Mouse (Mus musculus) brain, embryonic 14.5 days (tissue): ENCODE measurements around the gene Sergef. TPM values are rescaled to one million over a fixed set of nuclear protein-coding genes. Genes with fewer than 3 reads are reported as not detected.

ENCODE experiments used
- DNase-seq: peaks from one replicate; pipeline ENCODE4 v3.0.0-alpha.2; 2011; ENCODE audit warnings: low read depth
- CTCF ChIP-seq: fragments of 200-500 bp; IDR thresholded peaks from 2 replicates; pipeline ENCODE4 v1.5.1; 2012; ENCODE audit warnings: inconsistent platforms, mild to moderate bottlenecking, moderate library complexity, borderline replicate concordance; ENCODE audit not compliant: insufficient read depth, insufficient read length; ENCODE audit errors: extremely low read depth
- POLR2A ChIP-seq: fragments of 200-500 bp; IDR thresholded peaks from 2 replicates; pipeline ENCODE4 v1.6.1; 2012; ENCODE audit warnings: mild to moderate bottlenecking, inconsistent platforms, borderline replicate concordance; ENCODE audit not compliant: poor library complexity, insufficient read depth, insufficient read length, severe bottlenecking; ENCODE audit errors: extremely low read depth
- polyA plus RNA-seq: library from polyadenylated mRNA; depleted of rRNA; stranded (reverse); fragments of >200 nt; gene quantifications from 2 replicates; pipeline ENCODE4 v1.2.3, GENCODE M21; 2012

The Sergef gene
- polyA plus RNA-seq, 1 experiment: 32.8 TPM

DNA sequence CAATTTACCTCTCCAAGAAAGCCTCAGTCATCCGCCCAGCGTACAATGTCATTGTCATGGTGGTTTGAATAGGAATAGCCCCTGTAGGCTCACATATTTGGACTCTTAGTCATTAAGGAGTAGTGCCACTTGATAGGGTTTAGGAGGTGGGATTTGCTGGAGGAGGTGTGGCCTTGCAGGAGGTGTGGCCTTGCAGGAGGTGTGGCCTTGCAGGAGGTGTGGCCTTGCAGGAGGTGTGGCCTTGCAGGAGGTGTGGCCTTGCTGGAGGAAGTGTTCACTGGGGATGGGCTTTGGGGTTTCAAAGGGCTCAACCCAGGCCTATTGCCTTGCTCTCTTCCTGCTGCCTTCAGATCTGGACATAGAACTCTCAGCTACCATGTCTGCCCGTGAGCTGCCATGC is 162.2 kb downstream of the Sergef start:
- no peak for TF ChIP-seq CTCF
- TF ChIP-seq POLR2A: no peak
- DNase-seq: no peak

DNA sequence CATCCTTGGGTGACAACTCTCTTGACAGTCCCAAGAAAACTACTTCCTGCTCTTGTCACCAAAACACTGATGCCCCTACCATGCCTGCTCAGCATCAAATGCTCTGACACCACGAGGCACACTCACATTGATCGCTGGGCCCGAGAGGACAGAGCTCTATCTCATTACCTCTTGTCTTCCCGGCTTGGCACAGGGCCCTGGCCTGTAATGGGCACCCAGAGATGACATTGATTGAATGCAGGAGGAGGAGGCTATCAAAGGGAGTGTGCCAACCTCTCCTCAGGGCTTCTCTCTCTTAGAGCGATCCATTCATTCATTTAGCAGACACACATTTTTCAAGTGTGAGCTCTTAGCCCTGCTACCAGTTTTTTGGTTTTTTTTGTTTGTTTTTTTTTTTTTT is 164.1 kb downstream of the Sergef start:
- DNase-seq: peak; percentile 63
- no peak for TF ChIP-seq CTCF
- TF ChIP-seq POLR2A: no peak

DNA sequence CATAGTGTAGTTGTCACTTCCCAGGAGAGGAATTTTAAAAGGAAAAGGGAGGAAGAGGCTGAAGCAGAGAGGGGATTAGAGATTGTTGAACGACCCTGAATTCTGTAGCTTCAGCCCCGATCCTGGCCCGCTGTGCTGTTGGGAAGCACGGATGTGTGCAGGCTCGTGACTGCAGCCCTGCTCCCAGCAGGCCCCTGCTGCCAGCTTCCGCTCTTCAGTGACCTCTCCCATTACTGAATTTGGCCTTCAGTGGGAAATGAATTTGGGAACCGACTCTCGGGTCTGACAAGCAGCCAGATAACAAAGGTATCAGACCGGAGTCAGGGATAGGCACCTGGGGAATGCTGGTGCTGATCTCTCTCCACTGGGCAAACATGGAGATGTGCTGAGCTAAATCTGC is 166.5 kb downstream of the Sergef start:
- no peak for DNase-seq

DNA sequence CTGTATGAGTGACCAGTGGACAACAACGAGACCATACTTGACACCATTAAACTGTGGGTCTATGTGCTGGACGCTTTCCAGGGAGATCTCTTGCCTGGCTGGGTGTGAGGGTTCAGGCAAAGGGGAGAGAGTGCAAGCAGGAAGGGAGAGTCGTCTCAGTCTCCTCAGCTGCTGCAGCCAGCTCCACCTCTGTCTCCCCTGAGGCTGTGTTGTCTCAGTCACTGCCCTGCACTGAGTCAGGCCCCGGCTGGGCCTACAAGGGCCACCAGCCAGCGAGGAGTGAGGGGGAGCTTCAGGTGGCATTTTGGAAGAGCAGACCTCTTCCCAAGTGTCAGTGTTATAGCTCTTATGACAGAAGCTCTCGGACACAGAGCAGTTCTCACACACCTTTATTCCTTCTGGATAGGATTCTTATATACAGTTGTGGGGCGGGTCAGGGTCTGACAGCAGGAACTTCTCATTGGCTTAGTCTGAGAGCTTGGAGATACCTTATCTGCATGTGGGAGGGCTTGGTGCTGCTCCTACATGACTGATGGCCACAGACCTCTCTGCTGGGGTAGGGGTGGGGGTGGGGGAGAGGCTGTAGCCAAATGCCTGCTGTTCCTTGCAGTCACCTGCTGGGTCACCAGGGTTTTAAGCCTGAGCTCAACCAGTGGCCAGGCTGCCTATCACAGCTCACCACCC is 168.4 kb downstream of the Sergef start:
- DNase-seq: no peak
- no peak for TF ChIP-seq CTCF
- no peak for TF ChIP-seq POLR2A

More for the DNA sequence above, 166.5 kb downstream of the Sergef start:
- TF ChIP-seq CTCF: no peak
- no peak for TF ChIP-seq POLR2A

DNA sequence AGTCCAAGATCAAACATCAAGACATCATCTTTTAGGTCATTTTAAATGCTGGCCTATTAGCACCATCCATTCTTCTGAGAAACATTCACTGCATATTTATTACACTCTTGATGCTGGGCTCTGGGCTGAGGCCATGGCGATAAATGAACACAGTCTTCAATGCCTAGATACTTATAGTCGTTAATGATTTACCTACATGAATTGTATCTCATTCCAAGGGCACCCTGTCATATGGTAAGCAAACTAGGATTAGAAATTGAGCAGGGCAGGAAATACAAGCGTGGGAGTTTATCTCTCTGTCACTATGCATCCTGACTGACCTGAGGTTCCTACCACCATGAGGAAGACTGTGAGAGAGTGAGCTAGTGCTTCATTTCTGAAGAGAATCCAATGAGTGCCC is 170.1 kb downstream of the Sergef start:
- TF ChIP-seq POLR2A: no peak
- TF ChIP-seq CTCF: no peak
- no peak for DNase-seq

DNA sequence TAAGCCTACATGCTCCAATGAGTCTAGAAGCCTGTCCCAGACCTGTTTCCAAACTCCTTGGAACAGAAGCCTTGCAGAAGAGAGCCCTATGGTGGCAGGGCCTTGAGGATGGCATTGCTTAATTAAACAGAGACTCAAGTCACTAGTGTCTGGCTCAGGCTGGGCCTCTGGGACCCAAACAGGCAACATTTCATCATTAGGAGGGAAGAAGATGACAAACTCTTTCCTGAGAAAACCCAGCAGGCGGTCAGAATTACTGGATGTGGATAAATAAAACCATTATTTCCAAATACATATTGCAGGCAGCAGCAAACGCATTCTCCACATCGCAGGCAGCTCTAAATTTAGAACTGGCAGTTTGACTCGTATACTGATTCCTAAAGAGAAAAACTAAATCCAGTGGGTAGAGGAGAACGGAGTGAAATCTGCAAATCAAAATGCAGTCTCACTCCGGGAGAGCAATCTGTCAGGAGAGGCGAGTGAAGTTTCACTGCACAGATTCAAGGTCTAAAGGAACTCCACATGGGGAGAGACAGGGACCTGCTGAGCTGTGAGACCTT is 173.1 kb downstream of the Sergef start:
- no peak for DNase-seq
- TF ChIP-seq CTCF: no peak
- no peak for TF ChIP-seq POLR2A

DNA sequence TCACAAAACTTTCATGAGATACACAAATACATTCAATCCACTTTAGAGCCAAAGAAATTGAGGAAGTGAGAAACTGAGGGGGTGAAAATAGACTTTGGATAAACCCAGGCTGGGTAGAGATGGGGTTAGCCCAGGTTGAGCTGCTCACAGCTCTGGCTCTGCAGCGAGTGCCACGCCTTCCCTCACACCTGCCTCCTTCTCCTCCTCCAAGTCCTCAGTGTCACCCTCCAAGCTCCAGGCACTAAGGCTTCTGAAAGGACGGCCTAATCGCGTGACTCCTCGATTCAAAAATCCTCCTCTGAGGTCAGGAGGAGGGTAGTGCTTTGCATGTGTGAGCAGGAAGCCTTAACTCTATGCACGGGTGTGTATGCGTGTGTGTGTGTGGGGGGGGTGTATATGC is 176.5 kb downstream of the Sergef start:
- DNase-seq: no peak
- TF ChIP-seq POLR2A (no peak), CTCF (no peak)

DNA sequence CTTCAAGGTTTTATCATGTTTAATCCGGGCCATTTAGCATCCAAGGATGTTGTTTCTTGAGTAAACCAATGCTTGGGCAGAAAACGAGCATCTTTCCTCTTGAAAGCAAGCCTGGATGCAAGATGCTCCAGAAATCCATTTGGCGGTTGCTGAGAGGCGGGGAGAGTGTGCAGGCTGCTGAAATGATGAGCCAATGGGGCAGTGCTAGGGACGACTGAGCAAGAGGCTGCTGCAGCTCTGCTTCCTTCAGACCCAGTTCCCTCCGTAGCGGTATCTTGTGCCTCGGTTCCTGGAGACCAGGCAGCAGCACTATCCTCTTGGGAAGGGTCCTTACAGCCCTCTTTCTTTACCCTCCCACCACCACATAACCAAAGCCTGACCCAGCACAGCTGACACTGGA is 177.3 kb downstream of the Sergef start:
- peak; percentile 30 for DNase-seq
- no peak for TF ChIP-seq POLR2A
- TF ChIP-seq CTCF: no peak

DNA sequence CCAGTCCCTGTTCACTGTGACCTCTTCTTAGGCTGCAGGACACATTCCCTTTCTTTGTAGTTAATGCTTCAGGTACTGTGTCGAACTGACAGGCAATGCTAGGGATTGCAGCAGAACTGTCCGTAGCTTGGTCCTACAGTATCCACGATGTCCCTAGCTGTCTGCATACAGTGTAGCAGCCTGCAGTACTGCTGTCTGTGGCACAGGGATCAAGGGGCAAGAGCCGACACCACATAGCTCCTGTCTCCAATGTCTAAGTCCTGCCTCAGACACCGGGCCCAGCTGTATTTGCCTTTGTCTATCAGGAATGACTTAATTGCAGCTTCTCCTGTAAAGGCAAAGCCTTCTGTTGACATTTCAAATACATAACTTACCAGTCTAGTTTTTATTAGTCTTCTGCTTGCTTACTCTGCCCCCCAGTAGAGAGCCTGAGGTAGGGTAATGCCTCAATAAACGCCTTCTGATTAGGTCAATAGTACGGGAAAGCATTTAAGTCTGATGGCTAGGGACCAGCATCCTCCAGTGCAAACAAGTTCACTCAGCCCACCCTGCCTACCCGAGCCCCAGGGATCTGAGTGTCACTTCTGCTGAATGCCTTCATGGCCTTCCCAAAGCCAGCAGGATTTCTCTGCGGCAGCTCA is 179.9 kb downstream of the Sergef start:
- DNase-seq: peak; percentile 27
- no peak for TF ChIP-seq POLR2A

DNA sequence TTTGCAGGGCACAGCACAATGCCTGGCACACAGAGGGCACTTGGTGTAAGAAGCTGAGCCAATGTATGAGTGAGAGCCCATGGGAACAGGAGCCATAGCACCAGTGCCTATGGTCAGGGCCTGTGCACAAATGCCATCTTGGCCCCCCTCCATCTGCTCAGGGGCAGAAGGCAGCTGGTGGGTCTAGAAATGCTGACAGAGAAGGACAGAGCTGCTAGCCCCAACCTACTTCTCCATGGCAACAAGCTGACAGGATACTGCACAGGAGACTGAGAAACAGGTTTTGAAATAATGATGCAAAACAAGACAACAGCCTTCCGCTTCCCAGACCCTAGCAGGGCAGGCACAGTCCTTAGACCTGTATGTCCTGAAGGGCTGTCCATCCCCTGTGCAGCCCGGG is 180.4 kb downstream of the Sergef start:
- peak; percentile 63 for DNase-seq
- TF ChIP-seq POLR2A (no peak), CTCF (no peak)

DNA sequence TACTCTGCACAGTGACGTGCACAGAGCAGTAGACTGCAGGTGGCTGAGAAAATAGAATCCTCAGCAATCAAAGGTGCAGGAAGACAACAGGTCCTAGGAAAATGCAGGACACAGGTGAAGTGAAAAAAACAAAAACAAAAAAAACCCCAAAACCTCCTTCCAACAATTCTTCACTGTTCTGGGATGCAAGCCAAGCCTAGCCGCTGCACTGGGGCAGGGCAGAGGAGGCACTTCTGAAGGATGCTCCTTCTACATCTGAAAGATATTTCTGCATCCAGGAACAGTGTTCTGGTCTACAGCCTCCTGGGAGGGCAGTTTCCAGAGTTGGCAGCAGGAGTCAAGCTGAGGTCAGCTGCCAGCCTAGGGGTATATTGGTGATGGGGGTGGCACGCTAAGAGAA is 181.7 kb downstream of the Sergef start:
- TF ChIP-seq CTCF (no peak), POLR2A (no peak)

DNA sequence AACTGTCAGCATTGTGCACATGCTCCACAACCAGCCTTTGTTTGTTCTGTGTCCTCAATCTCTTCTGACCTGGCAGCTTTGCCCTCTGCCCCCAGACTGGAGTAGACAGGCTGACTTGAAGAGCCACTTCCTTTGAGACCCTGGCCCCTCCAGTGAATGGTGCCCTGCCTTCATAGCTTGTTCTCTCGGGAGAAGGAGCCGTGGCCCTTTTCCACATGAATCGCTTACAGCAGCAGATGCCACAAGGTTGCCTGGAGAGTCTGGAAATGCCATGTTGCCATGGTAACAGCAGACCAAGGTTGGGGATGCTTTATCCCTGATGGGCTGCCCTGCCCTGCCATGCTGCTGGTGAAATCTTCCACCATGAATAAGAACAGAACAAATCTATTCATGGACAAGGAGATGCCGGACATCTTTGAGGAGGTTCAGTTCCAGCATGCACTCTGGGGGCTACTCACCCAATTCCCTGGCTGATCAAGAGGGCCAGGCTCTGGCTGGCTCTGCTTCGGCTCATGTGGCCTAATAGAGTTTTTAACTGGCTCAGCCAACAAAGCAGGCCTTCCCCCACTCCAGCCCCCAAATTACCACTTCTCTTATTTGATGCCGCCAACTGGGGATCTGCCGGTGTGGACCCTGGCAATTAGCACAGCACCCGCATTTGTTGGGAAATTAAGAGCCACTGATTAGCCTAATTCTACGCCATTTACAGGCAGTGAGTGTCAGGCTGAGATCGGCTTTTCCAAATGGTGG is 185.5 kb downstream of the Sergef start:
- TF ChIP-seq CTCF: no peak
- no peak for TF ChIP-seq POLR2A
- peak; percentile 93 for DNase-seq

More for the DNA sequence above, 181.7 kb downstream of the Sergef start:
- DNase-seq: no peak
